Mouse (Mus musculus): ENCODE measurements around the gene Ddx52. TPM values are rescaled to one million over a fixed set of nuclear protein-coding genes. Genes with fewer than 3 reads are reported as not detected.

Ddx52 gene
- polyA plus RNA-seq, 1 experiment from 2014 or later, result 60.5 TPM

DNA sequence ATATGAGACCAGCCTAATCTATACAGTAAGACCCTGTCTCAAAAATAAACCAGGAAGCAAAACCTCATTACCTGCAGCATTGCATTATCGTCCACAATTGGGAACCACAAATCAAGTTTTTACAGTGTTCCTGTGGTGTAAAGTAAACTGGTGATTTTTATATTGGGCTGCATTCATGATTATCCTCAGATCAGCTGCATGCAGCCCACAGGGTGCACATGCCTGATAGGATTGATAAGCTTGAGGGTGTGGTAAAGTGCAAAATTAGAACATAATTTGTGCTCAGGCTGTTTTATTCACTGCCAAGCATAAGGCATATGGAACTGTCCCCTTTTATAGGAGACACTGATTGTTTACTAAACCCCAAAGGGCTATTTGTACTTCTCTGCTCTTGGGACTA is 33.6 kb downstream of the Ddx52 start:
- H3K27ac ChIP-seq (replicated peaks; ENCODE audit: low read depth, low read length), result no peak overlapping the region
- DNase-seq (ENCODE audit: low spot score) (no peak), ATAC-seq (replicated peaks; ENCODE audit: insufficient number of reproducible peaks, low FRiP score, low TSS enrichment, low read depth) (no peak)
- H3K9ac ChIP-seq (replicated peaks; ENCODE audit: low read length), result no peak overlapping the region
- no peaks in the 10 kb centered on the region for H3K4me1 ChIP-seq (ENCODE audit: control insufficient read depth, insufficient read depth, low read length)
- no peak overlapping the region for H3K4me3 ChIP-seq (ENCODE audit: low read depth, low read length)
- H3K9me3 ChIP-seq (replicated peaks; ENCODE audit: control insufficient read depth, low read length), result no peaks in the 10 kb centered on the region
- 100% methylated on average over 1 of the region's 1 CpGs for WGBS
- no peaks in the 10 kb centered on the region for H3K27me3 ChIP-seq (ENCODE audit: control insufficient read depth, insufficient read depth, low read length)
- no peaks in the 10 kb centered on the region for H3K36me3 ChIP-seq (replicated peaks; ENCODE audit: control insufficient read depth, insufficient read depth, low read depth, low read length)
- no peak overlapping the region for H3K4me2 ChIP-seq (ENCODE audit: low read depth, low read length)

DNA sequence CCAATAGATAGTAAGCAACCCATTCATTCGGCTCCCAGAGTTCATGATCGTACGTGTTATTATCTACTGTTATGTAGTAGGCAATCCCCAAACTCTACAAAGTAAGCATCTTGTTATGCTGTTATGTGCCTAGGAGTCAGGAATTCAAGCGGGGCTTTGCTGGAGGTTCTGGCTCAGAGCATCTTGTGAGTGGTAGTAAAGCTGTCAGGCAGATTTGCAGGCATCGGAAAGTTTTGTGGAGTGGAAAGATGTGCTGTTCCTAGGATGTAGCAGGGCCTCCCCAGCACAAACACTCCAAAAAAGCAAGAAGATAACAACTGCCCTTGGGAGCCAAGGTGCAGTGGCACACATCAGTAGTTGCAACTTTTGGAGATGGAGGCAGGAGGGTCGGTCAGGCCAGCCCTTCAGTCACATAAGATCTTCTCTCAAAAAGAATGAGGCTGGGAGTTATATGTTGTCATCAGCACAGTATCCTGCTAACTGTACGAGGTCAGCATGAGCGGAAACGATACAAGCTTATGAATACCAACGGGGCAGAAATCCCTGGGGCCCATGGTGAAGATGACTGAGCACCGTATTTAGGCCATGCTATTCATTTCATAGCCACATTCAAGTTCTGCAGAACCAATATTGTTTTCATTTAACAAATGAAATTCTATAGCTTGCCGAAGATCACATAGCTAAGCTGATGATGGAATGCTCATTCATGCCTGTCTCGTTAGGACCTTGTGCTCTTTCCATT is 34.5 kb downstream of the Ddx52 start:
- H3K9me3 ChIP-seq (replicated peaks; ENCODE audit: control insufficient read depth, low read length), result no peaks in the 10 kb centered on the region
- no peak overlapping the region for H3K4me3 ChIP-seq (ENCODE audit: low read depth, low read length)
- DNase-seq (ENCODE audit: low spot score) (no peak), ATAC-seq (replicated peaks; ENCODE audit: insufficient number of reproducible peaks, low FRiP score, low TSS enrichment, low read depth) (no peak)
- H3K4me1 ChIP-seq (ENCODE audit: control insufficient read depth, insufficient read depth, low read length), result no peaks in the 10 kb centered on the region
- no peak overlapping the region for H3K4me2 ChIP-seq (ENCODE audit: low read depth, low read length)
- H3K36me3 ChIP-seq (replicated peaks; ENCODE audit: control insufficient read depth, insufficient read depth, low read depth, low read length), result no peaks in the 10 kb centered on the region
- WGBS, result 91% methylated on average over 13 of the region's 13 CpGs
- no peaks in the 10 kb centered on the region for H3K27me3 ChIP-seq (ENCODE audit: control insufficient read depth, insufficient read depth, low read length)
- no peak overlapping the region for H3K9ac ChIP-seq (replicated peaks; ENCODE audit: low read length)
- H3K27ac ChIP-seq (replicated peaks; ENCODE audit: low read depth, low read length), result no peak overlapping the region

DNA sequence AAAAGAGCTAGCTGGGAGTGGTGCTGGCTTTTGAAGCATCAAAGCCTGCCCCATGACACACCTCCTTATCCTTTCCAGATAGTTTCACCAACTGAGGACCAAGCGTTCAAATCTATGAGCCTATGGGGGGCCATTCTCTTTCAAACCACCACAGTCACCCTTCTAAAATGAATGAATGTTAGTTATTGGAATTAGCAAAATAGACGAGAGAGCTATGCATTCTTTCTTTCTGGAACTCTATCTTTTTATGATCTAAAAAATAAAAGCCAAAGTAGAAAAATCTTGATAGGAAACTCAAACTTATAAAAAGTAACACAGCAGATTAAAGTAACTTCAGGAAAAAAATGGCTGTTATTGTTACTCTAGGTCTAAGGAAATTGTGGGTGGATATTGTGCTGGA is 35.9 kb downstream of the Ddx52 start:
- DNase-seq (ENCODE audit: low spot score) (no peak), ATAC-seq (replicated peaks; ENCODE audit: insufficient number of reproducible peaks, low FRiP score, low TSS enrichment, low read depth) (no peak)
- Histone ChIP-seq H3K9me3 (replicated peaks; ENCODE audit: control insufficient read depth, low read length) (no peaks in the 10 kb centered on the region), H3K27ac (replicated peaks; ENCODE audit: low read depth, low read length) (no peak overlapping the region), H3K9ac (replicated peaks; ENCODE audit: low read length) (no peak overlapping the region), H3K4me1 (ENCODE audit: control insufficient read depth, insufficient read depth, low read length) (no peaks in the 10 kb centered on the region), H3K36me3 (replicated peaks; ENCODE audit: control insufficient read depth, insufficient read depth, low read depth, low read length) (no peaks in the 10 kb centered on the region), H3K4me2 (ENCODE audit: low read depth, low read length) (no peak overlapping the region), H3K27me3 (ENCODE audit: control insufficient read depth, insufficient read depth, low read length) (no peaks in the 10 kb centered on the region), H3K4me3 (ENCODE audit: low read depth, low read length) (no peak overlapping the region)
- WGBS, result 80% methylated on average over 2 of the region's 2 CpGs

DNA sequence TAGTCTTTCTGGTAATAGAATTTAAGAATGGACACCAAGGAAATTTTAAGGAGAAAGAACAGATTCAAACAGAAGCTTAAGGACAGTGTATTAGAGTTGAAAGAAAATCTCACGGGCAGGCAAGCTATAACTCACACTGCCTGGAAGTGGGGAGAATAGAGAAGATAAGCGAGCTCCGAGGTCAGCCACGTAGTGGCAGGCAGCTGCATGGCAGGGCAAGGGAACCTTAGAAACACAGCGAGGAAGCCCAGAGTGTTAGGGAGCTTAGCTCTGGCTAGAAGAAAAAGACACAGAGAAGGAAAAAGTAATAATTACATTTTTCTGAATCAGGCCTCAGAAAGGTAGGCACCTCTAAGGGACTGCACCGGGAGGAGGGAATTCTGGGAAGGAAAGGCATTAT is 38.1 kb downstream of the Ddx52 start:
- no peaks in the 10 kb centered on the region for H3K9me3 ChIP-seq (replicated peaks; ENCODE audit: control insufficient read depth, low read length)
- H3K4me1 ChIP-seq (ENCODE audit: control insufficient read depth, insufficient read depth, low read length), result no peaks in the 10 kb centered on the region
- H3K9ac ChIP-seq (replicated peaks; ENCODE audit: low read length), result no peak overlapping the region
- H3K27ac ChIP-seq (replicated peaks; ENCODE audit: low read depth, low read length), result no peak overlapping the region
- H3K36me3 ChIP-seq (replicated peaks; ENCODE audit: control insufficient read depth, insufficient read depth, low read depth, low read length), result no peaks in the 10 kb centered on the region
- ATAC-seq (replicated peaks; ENCODE audit: insufficient number of reproducible peaks, low FRiP score, low TSS enrichment, low read depth), result no peak
- H3K4me3 ChIP-seq (ENCODE audit: low read depth, low read length), result no peak overlapping the region
- no peak overlapping the region for H3K4me2 ChIP-seq (ENCODE audit: low read depth, low read length)
- WGBS, result 91% methylated on average over 6 of the region's 6 CpGs
- no peaks in the 10 kb centered on the region for H3K27me3 ChIP-seq (ENCODE audit: control insufficient read depth, insufficient read depth, low read length)
- DNase-seq (ENCODE audit: low spot score), result no peak

DNA sequence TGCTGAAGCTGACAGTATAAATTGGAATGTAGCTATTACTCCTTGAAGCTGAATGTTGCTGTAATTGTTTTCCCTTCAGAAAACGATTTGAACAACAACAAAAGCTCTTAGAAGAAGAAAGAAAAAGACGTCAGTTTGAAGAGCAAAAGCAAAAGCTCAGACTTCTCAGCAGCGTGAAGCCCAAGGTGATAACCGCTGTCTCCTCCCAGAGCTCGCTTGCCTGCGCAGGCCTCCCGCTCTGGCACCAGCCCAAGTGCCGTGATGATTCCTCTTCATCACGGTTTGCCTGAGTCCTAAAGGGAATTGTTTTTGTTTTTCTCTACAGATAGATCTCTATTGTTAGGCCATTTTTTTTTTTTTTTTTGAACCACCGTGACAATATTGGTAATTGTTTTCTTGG is 39.5 kb downstream of the Ddx52 start:
- Histone ChIP-seq H3K9ac (replicated peaks; ENCODE audit: low read length) (no peak overlapping the region), H3K36me3 (replicated peaks; ENCODE audit: control insufficient read depth, insufficient read depth, low read depth, low read length) (no peaks in the 10 kb centered on the region), H3K27me3 (ENCODE audit: control insufficient read depth, insufficient read depth, low read length) (no peaks in the 10 kb centered on the region), H3K4me1 (ENCODE audit: control insufficient read depth, insufficient read depth, low read length) (no peaks in the 10 kb centered on the region), H3K4me3 (ENCODE audit: low read depth, low read length) (no peak overlapping the region), H3K9me3 (replicated peaks; ENCODE audit: control insufficient read depth, low read length) (no peaks in the 10 kb centered on the region), H3K4me2 (ENCODE audit: low read depth, low read length) (no peak overlapping the region), H3K27ac (replicated peaks; ENCODE audit: low read depth, low read length) (no peak overlapping the region)
- WGBS, result 87% methylated on average over 10 of the region's 10 CpGs
- no peak for ATAC-seq (replicated peaks; ENCODE audit: insufficient number of reproducible peaks, low FRiP score, low TSS enrichment, low read depth)
- DNase-seq (ENCODE audit: low spot score), result no peak

DNA sequence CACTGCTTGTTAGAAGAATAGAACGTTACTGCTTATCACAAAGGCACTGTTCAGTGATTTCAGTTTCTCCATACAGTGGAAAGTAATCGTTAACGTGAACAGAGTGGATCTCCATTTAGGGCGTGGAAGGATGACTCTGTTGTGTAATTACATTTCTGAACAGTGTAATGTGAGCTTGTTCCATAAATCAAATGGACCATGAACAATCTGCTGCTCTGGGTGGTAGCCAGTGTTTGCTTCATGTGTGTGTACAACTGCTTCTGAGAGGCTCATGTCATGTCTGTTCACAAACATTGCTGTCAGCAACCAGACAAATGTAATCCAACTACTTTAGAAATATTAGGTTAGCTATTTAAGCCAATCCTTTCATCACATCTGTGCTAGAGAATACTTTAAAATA is 49.8 kb downstream of the Ddx52 start:
- ATAC-seq (replicated peaks; ENCODE audit: insufficient number of reproducible peaks, low FRiP score, low TSS enrichment, low read depth) (no peak), DNase-seq (ENCODE audit: low spot score) (no peak)
- 87% methylated on average over 4 of the region's 4 CpGs for WGBS
- no peak overlapping the region for H3K27ac ChIP-seq (replicated peaks; ENCODE audit: low read depth, low read length)
- H3K36me3 ChIP-seq (replicated peaks; ENCODE audit: control insufficient read depth, insufficient read depth, low read depth, low read length), result no peaks in the 10 kb centered on the region; the same call in 1 of the 2 replicates
- H3K4me2 ChIP-seq (ENCODE audit: low read depth, low read length), result no peak overlapping the region
- H3K9ac ChIP-seq (replicated peaks; ENCODE audit: low read length), result no peak overlapping the region
- no peak overlapping the region for H3K4me3 ChIP-seq (ENCODE audit: low read depth, low read length)
- no peaks in the 10 kb centered on the region for H3K9me3 ChIP-seq (replicated peaks; ENCODE audit: control insufficient read depth, low read length)
- H3K27me3 ChIP-seq (ENCODE audit: control insufficient read depth, insufficient read depth, low read length), result no peaks in the 10 kb centered on the region
- H3K4me1 ChIP-seq (ENCODE audit: control insufficient read depth, insufficient read depth, low read length), result no peaks in the 10 kb centered on the region

DNA sequence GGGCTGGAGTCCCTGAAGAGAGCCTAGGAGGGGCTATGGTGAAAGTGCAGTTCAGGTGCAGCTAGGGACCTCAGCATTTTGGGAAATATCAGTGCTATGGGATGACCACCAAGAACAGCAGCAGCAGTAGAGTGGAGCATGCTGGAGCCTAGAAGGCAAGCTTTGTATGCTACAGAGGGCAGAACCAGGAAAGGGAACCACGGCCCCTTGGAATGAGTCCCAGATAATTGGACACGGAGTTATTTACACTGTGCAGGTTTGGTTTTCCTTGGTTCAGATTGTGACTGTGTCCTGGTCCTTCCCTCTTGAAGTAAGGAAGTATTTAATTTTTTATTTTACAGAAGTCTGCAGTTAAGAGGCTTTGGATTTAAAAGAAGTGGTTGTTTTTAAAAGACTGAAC is 51.6 kb downstream of the Ddx52 start:
- WGBS, result 79% methylated on average over 2 of the region's 2 CpGs
- Histone ChIP-seq H3K36me3 (replicated peaks; ENCODE audit: control insufficient read depth, insufficient read depth, low read depth, low read length) (no peaks in the 10 kb centered on the region; the same call in 1 of the 2 replicates), H3K4me2 (ENCODE audit: low read depth, low read length) (no peak overlapping the region), H3K4me3 (ENCODE audit: low read depth, low read length) (no peak overlapping the region), H3K4me1 (ENCODE audit: control insufficient read depth, insufficient read depth, low read length) (no peaks in the 10 kb centered on the region), H3K9ac (replicated peaks; ENCODE audit: low read length) (no peak overlapping the region), H3K27me3 (ENCODE audit: control insufficient read depth, insufficient read depth, low read length) (no peaks in the 10 kb centered on the region), H3K9me3 (replicated peaks; ENCODE audit: control insufficient read depth, low read length) (no peaks in the 10 kb centered on the region), H3K27ac (replicated peaks; ENCODE audit: low read depth, low read length) (no peak overlapping the region)
- ATAC-seq (replicated peaks; ENCODE audit: insufficient number of reproducible peaks, low FRiP score, low TSS enrichment, low read depth) (no peak), DNase-seq (ENCODE audit: low spot score) (no peak)

DNA sequence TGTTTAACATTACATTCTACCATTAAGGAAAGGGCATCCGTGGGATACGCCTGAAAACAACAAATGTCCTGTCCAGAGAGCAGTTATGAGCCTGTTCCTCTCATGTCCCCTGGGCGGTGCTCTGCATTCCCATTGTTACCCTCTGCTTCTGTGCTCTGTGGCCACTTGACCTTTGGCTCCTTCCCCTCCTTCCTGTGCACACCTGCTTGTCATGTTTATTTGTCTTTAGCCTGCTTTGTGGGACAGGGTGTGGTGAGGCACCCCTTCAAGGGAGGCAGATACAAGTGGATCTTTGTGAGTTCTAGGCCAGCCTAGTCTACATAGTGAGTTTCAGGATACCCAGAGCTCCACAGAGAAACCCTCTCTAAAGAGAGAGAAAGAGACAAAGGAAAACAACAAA is 52.6 kb downstream of the Ddx52 start:
- no peak overlapping the region for H3K4me2 ChIP-seq (ENCODE audit: low read depth, low read length)
- no peaks in the 10 kb centered on the region for H3K9me3 ChIP-seq (replicated peaks; ENCODE audit: control insufficient read depth, low read length)
- no peak overlapping the region for H3K9ac ChIP-seq (replicated peaks; ENCODE audit: low read length)
- no peak overlapping the region for H3K27ac ChIP-seq (replicated peaks; ENCODE audit: low read depth, low read length)
- ATAC-seq (replicated peaks; ENCODE audit: insufficient number of reproducible peaks, low FRiP score, low TSS enrichment, low read depth), result no peak
- no peaks in the 10 kb centered on the region for H3K27me3 ChIP-seq (ENCODE audit: control insufficient read depth, insufficient read depth, low read length)
- no peak for DNase-seq (ENCODE audit: low spot score)
- no peak overlapping the region for H3K4me3 ChIP-seq (ENCODE audit: low read depth, low read length)
- WGBS, result 79% methylated on average over 3 of the region's 3 CpGs
- H3K4me1 ChIP-seq (ENCODE audit: control insufficient read depth, insufficient read depth, low read length), result no peaks in the 10 kb centered on the region
- no peaks in the 10 kb centered on the region; the same call in 1 of the 2 replicates for H3K36me3 ChIP-seq (replicated peaks; ENCODE audit: control insufficient read depth, insufficient read depth, low read depth, low read length)

All from embryonic facial prominence, embryonic 11.5 days (tissue).